Mouse (Mus musculus): ENCODE data around the gene Gipc3. TPM values are rescaled to one million over a fixed set of nuclear protein-coding genes. Genes with fewer than 3 reads are reported as not detected.

Gene Gipc3
- polyA plus RNA-seq, 1 experiment = 1.3 TPM

DNA sequence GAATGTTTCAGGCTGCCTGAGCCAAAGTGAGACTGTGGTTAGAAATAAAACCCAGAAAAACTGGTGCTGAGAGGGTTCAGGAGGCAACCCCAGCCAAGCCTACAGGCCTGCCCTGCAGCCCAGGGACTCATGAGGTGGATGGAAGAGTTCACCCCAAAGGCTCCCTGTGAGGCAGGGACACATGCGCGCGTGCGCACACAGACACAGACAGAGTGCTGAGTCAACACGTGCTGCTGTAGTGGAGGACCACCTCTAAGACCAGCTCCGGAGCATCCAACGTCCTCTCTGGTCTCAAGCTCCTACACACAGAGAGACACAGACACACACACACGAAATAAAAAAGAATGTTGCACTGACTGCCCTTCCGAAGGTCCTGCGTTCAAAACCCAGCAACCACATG is 32.3 kb upstream of the Gipc3 start:
- 97% methylated on average over 10 of the region's 10 CpGs for WGBS
- TF ChIP-seq POLR2A (IDR thresholded peaks at IDR 0.05; ENCODE audit: low read depth, low read length) = no peak
- Histone ChIP-seq H3K27me3 (ENCODE audit: control insufficient read depth, insufficient read depth, low read length) (no peaks in the 10 kb centered on the region), H3K4me1 (ENCODE audit: control insufficient read depth, insufficient read depth, insufficient read length) (peaks cover 16% of the 10 kb centered on the region; the same call in 1 of the 2 replicates), H3K36me3 (ENCODE audit: control insufficient read depth, insufficient read depth, low read length) (peaks cover 7% of the 10 kb centered on the region), H3K27ac (ENCODE audit: insufficient read depth, low read length) (no peak overlapping the region), H3K4me3 (ENCODE audit: extremely low read depth, insufficient read depth, insufficient read length) (no peak overlapping the region)
- DNase-seq (ENCODE audit: low read depth in 1 of 2, low spot score in 2 of 2) = no peak

GRCm38 (mm10) chr10:81367207-81367495 is 24.1 kb upstream of the Gipc3 start:
- peaks cover 41% of the 10 kb centered on the region for H3K36me3 ChIP-seq (ENCODE audit: control insufficient read depth, insufficient read depth, low read length)
- no peaks in the 10 kb centered on the region for H3K27me3 ChIP-seq (ENCODE audit: control insufficient read depth, insufficient read depth, low read length)
- no peak for DNase-seq (ENCODE audit: low read depth in 1 of 2, low spot score in 2 of 2)
- TF ChIP-seq POLR2A (IDR thresholded peaks at IDR 0.05; ENCODE audit: low read depth, low read length) = no peak
- no peak for TF ChIP-seq CTCF (IDR thresholded peaks at IDR 0.05; ENCODE audit: extremely low read depth, insufficient read depth, insufficient read length, insufficient replicate concordance)
- WGBS = 95% methylated on average over 6 of the region's 6 CpGs
- H3K4me3 ChIP-seq (ENCODE audit: extremely low read depth, insufficient read depth, insufficient read length) = no peak overlapping the region
- H3K4me1 ChIP-seq (ENCODE audit: control insufficient read depth, insufficient read depth, insufficient read length) = no peaks in the 10 kb centered on the region; the same call in none of the 2 replicates
- no peak overlapping the region for H3K27ac ChIP-seq (ENCODE audit: insufficient read depth, low read length)

GRCm38 (mm10) chr10:81366477-81367206 is 23.6 kb upstream of the Gipc3 start:
- H3K4me1 ChIP-seq (ENCODE audit: control insufficient read depth, insufficient read depth, insufficient read length) = no peaks in the 10 kb centered on the region; the same call in none of the 2 replicates
- TF ChIP-seq POLR2A (IDR thresholded peaks at IDR 0.05; ENCODE audit: low read depth, low read length) = no peak
- no peak for TF ChIP-seq CTCF (IDR thresholded peaks at IDR 0.05; ENCODE audit: extremely low read depth, insufficient read depth, insufficient read length, insufficient replicate concordance)
- H3K27me3 ChIP-seq (ENCODE audit: control insufficient read depth, insufficient read depth, low read length) = no peaks in the 10 kb centered on the region
- no peak for DNase-seq (ENCODE audit: low read depth in 1 of 2, low spot score in 2 of 2)
- H3K4me3 ChIP-seq (ENCODE audit: extremely low read depth, insufficient read depth, insufficient read length) = no peak overlapping the region
- H3K36me3 ChIP-seq (ENCODE audit: control insufficient read depth, insufficient read depth, low read length) = peaks cover 41% of the 10 kb centered on the region
- H3K27ac ChIP-seq (ENCODE audit: insufficient read depth, low read length) = no peak overlapping the region; the same call in 1 of the 2 replicates
- 79% methylated on average over 6 of the region's 6 CpGs for WGBS

GRCm38 (mm10) chr10:81365672-81366476 is 22.8 kb upstream of the Gipc3 start, which contains the start of gene 4930404N11Rik:
Gene 4930404N11Rik (minus strand): TSS chr10:81365816.
- TF ChIP-seq POLR2A (IDR thresholded peaks at IDR 0.05; ENCODE audit: low read depth, low read length) (no peak), CTCF (IDR thresholded peaks at IDR 0.05; ENCODE audit: extremely low read depth, insufficient read depth, insufficient read length, insufficient replicate concordance) (no peak)
- Histone ChIP-seq H3K27ac (ENCODE audit: insufficient read depth, low read length) (no peak within 1 kb of the TSS; the same call in 1 of the 2 replicates), H3K4me3 (ENCODE audit: extremely low read depth, insufficient read depth, insufficient read length) (no peak within 1 kb of the TSS), H3K36me3 (ENCODE audit: control insufficient read depth, insufficient read depth, low read length) (peaks cover 39% of the 10 kb centered on the region), H3K27me3 (ENCODE audit: control insufficient read depth, insufficient read depth, low read length) (no peaks in the 10 kb centered on the region), H3K4me1 (ENCODE audit: control insufficient read depth, insufficient read depth, insufficient read length) (no peaks in the 10 kb centered on the region; the same call in none of the 2 replicates)
- WGBS = 52% methylated on average over 12 of the region's 12 CpGs
- DNase-seq (ENCODE audit: low read depth in 1 of 2, low spot score in 2 of 2) = no peak

DNA sequence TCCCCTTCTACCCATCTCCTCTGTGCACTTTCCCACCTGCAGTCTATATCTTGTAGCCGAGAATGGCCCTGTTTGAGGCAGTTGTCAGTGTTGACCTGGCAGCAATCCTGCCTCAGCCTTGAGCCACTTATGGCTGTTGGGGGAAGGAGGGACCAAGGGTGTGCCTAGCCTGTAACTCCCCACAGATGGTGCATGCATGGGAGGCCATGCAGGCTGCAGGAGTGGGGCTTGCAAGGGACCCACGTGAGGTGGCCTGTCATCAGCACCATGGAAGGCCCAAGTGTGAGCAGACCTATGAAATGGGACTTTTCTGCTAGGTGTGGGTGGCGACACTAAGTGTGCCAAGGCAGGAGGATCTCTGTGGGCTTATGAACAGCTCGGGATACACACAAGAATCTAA is 22.0 kb upstream of the Gipc3 start:
- WGBS = 64% methylated on average over 4 of the region's 4 CpGs
- no peaks in the 10 kb centered on the region for H3K27me3 ChIP-seq (ENCODE audit: control insufficient read depth, insufficient read depth, low read length)
- no peak overlapping the region for H3K27ac ChIP-seq (ENCODE audit: insufficient read depth, low read length)
- peaks cover 31% of the 10 kb centered on the region for H3K36me3 ChIP-seq (ENCODE audit: control insufficient read depth, insufficient read depth, low read length)
- H3K4me1 ChIP-seq (ENCODE audit: control insufficient read depth, insufficient read depth, insufficient read length) = no peaks in the 10 kb centered on the region; the same call in none of the 2 replicates
- no peak for TF ChIP-seq POLR2A (IDR thresholded peaks at IDR 0.05; ENCODE audit: low read depth, low read length)
- no peak for TF ChIP-seq CTCF (IDR thresholded peaks at IDR 0.05; ENCODE audit: extremely low read depth, insufficient read depth, insufficient read length, insufficient replicate concordance)
- no peak for DNase-seq (ENCODE audit: low read depth in 1 of 2, low spot score in 2 of 2)
- no peak overlapping the region for H3K4me3 ChIP-seq (ENCODE audit: extremely low read depth, insufficient read depth, insufficient read length)

DNA sequence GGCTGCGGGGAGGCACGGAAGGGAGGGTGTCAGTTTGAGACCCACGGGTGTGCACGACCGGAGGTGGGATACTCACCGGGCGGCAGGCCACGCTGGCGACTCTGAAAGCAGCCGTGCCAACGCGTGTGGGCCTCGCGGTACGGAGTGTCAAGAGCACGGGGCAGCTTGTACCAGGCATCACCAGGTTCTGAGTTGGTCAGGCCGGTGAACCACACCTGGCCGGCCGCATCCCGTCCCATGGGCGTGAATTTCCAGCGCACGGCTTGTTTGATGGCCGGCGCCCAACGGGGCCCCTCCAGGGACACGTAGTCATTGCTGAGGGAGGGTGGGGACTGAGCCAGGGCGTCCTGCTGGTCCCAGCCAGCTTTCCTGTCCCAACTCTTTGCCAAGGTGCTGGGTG is 21.6 kb upstream of the Gipc3 start:
- TF ChIP-seq POLR2A (IDR thresholded peaks at IDR 0.05; ENCODE audit: low read depth, low read length) (no peak), CTCF (IDR thresholded peaks at IDR 0.05; ENCODE audit: extremely low read depth, insufficient read depth, insufficient read length, insufficient replicate concordance) (no peak)
- no peak for DNase-seq (ENCODE audit: low read depth in 1 of 2, low spot score in 2 of 2)
- no peak overlapping the region for H3K27ac ChIP-seq (ENCODE audit: insufficient read depth, low read length)

More for the DNA sequence above, 21.6 kb upstream of the Gipc3 start:
- H3K27me3 ChIP-seq (ENCODE audit: control insufficient read depth, insufficient read depth, low read length) = no peaks in the 10 kb centered on the region
- WGBS = 95% methylated on average over 28 of the region's 28 CpGs
- H3K36me3 ChIP-seq (ENCODE audit: control insufficient read depth, insufficient read depth, low read length) = peaks cover 27% of the 10 kb centered on the region
- H3K4me3 ChIP-seq (ENCODE audit: extremely low read depth, insufficient read depth, insufficient read length) = no peak overlapping the region
- no peaks in the 10 kb centered on the region; the same call in none of the 2 replicates for H3K4me1 ChIP-seq (ENCODE audit: control insufficient read depth, insufficient read depth, insufficient read length)
